Mouse (Mus musculus): ENCODE measurements at regions not wholly inside any gene's neighbourhood (a gene's known extent, or its start where the extent isn't known, plus 50 kb on each side); places are given as distances from the start of the nearest gene placed in this dataset.

DNA sequence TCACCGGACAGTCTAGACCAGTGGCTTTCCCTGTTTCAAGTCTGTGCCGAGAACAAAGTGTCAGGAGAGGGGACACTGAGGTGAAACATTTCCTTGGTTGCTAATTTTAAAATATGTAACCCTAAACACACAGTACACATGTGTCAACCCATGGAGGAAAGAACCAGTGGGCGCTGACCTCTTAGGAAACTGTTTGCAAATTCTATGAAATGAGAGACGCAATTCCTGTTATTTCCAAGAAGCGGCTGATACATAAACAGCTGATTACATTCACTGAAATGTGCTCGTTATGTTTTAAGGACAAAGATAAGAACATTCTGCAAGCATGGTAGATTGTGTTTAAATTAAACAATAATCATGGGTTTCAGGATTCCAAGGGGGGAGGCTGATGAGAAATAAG lies 204.3 kb upstream of the Gypa start:
- DNase-seq (ENCODE audit: low read depth, low spot score), result no peak
- H3K9ac ChIP-seq (ENCODE audit: insufficient read depth, low read depth, low read length, poor library complexity, severe bottlenecking), result no peak overlapping the region
- H3K4me1 ChIP-seq (ENCODE audit: control insufficient read depth in 2 of 2, insufficient read depth in 2 of 2, low read length in 2 of 2, poor library complexity in 1 of 2), result no peaks in the 10 kb centered on the region
- no peak overlapping the region for H3K4me3 ChIP-seq (ENCODE audit: insufficient read depth in 1 of 2, low read depth in 1 of 2, low read length in 2 of 2, poor library complexity in 1 of 2, severe bottlenecking in 1 of 2)
- no peaks in the 10 kb centered on the region for H3K9me3 ChIP-seq (ENCODE audit: control insufficient read depth, insufficient read depth, low read depth, low read length)
- H3K27ac ChIP-seq (ENCODE audit: insufficient read depth, low read depth, low read length, poor library complexity, severe bottlenecking), result no peak overlapping the region
- in situ Hi-C loops (cut with MboI; ENCODE audit: low sequenced_read_pairs in 2 of 2, unreplicated experiment in 2 of 2), result no loop called here
- H3K36me3 ChIP-seq (ENCODE audit: control insufficient read depth, insufficient read depth, low read length, poor library complexity, severe bottlenecking), result no peaks in the 10 kb centered on the region
- TF ChIP-seq ZC3H11A (IDR thresholded peaks at IDR 0.05; ENCODE audit: borderline replicate concordance, low read depth, low read length) (no peak), MAFK (IDR thresholded peaks at IDR 0.05; ENCODE audit: insufficient read depth, low read depth, low read length) (no peak), HCFC1 (IDR thresholded peaks at IDR 0.05; ENCODE audit: borderline replicate concordance, insufficient read depth, low read length) (no peak), ZNF384 (IDR thresholded peaks at IDR 0.05; ENCODE audit: low read depth, low read length) (no peak), CHD2 (IDR thresholded peaks at IDR 0.05; ENCODE audit: low read depth, low read length) (no peak)

GRCm38 (mm10) chr8:80268910-80269460 lies 211.2 kb upstream of the Hhip start:
- no peak overlapping the region for H3K27ac ChIP-seq (ENCODE audit: insufficient read depth, low read depth, low read length, poor library complexity, severe bottlenecking)
- in situ Hi-C loops (cut with MboI; ENCODE audit: low sequenced_read_pairs in 2 of 2, unreplicated experiment in 2 of 2), result no loop called here
- no peaks in the 10 kb centered on the region for H3K36me3 ChIP-seq (ENCODE audit: control insufficient read depth, insufficient read depth, low read length, poor library complexity, severe bottlenecking)
- no peak for TF ChIP-seq ZC3H11A (IDR thresholded peaks at IDR 0.05; ENCODE audit: borderline replicate concordance, low read depth, low read length)
- no peak for TF ChIP-seq MAFK (IDR thresholded peaks at IDR 0.05; ENCODE audit: insufficient read depth, low read depth, low read length)
- no peak for TF ChIP-seq HCFC1 (IDR thresholded peaks at IDR 0.05; ENCODE audit: borderline replicate concordance, insufficient read depth, low read length)
- no peak for TF ChIP-seq CHD2 (IDR thresholded peaks at IDR 0.05; ENCODE audit: low read depth, low read length)
- TF ChIP-seq ZNF384 (IDR thresholded peaks at IDR 0.05; ENCODE audit: low read depth, low read length), result no peak
- H3K4me1 ChIP-seq (ENCODE audit: control insufficient read depth in 2 of 2, insufficient read depth in 2 of 2, low read length in 2 of 2, poor library complexity in 1 of 2), result no peaks in the 10 kb centered on the region
- no peaks in the 10 kb centered on the region for H3K9me3 ChIP-seq (ENCODE audit: control insufficient read depth, insufficient read depth, low read depth, low read length)
- H3K4me3 ChIP-seq (ENCODE audit: insufficient read depth in 1 of 2, low read depth in 1 of 2, low read length in 2 of 2, poor library complexity in 1 of 2, severe bottlenecking in 1 of 2), result no peak overlapping the region
- DNase-seq (ENCODE audit: low read depth, low spot score), result no peak
- H3K9ac ChIP-seq (ENCODE audit: insufficient read depth, low read depth, low read length, poor library complexity, severe bottlenecking), result no peak overlapping the region

- TF ChIP-seq HCFC1 (IDR thresholded peaks at IDR 0.05; ENCODE audit: borderline replicate concordance, insufficient read depth, low read length), result no peak
- no peak for TF ChIP-seq ZNF384 (IDR thresholded peaks at IDR 0.05; ENCODE audit: low read depth, low read length)
- TF ChIP-seq ZC3H11A (IDR thresholded peaks at IDR 0.05; ENCODE audit: borderline replicate concordance, low read depth, low read length), result no peak
- no peak for TF ChIP-seq MAFK (IDR thresholded peaks at IDR 0.05; ENCODE audit: insufficient read depth, low read depth, low read length)
- no peak for TF ChIP-seq CHD2 (IDR thresholded peaks at IDR 0.05; ENCODE audit: low read depth, low read length)
- H3K36me3 ChIP-seq (ENCODE audit: control insufficient read depth, insufficient read depth, low read length, poor library complexity, severe bottlenecking), result no peaks in the 10 kb centered on the region
- H3K4me1 ChIP-seq (ENCODE audit: control insufficient read depth in 2 of 2, insufficient read depth in 2 of 2, low read length in 2 of 2, poor library complexity in 1 of 2), result no peaks in the 10 kb centered on the region
- DNase-seq (ENCODE audit: low read depth, low spot score), result no peak
- H3K9ac ChIP-seq (ENCODE audit: insufficient read depth, low read depth, low read length, poor library complexity, severe bottlenecking), result no peak overlapping the region
- in situ Hi-C loops (cut with MboI; ENCODE audit: low sequenced_read_pairs in 2 of 2, unreplicated experiment in 2 of 2), result no loop called here
- no peak overlapping the region for H3K27ac ChIP-seq (ENCODE audit: insufficient read depth, low read depth, low read length, poor library complexity, severe bottlenecking)
- H3K4me3 ChIP-seq (ENCODE audit: insufficient read depth in 1 of 2, low read depth in 1 of 2, low read length in 2 of 2, poor library complexity in 1 of 2, severe bottlenecking in 1 of 2), result no peak overlapping the region
- H3K9me3 ChIP-seq (ENCODE audit: control insufficient read depth, insufficient read depth, low read depth, low read length), result no peaks in the 10 kb centered on the region
These were observed 207.1 kb upstream of the Hhip start for GRCm38 (mm10) chr8:80264915-80265314.

DNA sequence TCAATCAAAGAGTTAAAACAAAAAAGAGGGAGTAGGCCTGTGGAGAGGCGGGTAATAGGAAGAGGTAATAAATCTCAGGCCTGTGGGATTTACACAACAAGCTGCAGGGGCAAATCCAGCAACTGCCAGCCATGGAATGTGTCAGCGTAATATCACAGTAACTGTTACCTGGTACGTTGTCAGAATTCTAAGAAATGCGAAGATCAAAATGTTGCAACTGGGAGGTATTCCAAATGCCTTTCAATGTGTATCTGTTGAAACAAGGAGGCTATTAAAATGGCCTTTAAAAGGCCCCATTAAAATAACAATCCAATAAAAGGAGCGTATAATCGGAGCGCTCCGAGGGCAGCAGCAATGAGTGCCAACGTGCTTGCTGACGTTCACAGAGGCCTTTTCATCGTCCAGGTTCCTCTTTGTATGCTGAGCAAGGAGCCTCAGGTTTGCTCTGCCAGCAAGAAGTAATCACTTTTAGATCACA lies 205.7 kb upstream of the Hhip start:
- Histone ChIP-seq H3K36me3 (ENCODE audit: control insufficient read depth, insufficient read depth, low read length, poor library complexity, severe bottlenecking) (no peaks in the 10 kb centered on the region), H3K4me1 (ENCODE audit: control insufficient read depth in 2 of 2, insufficient read depth in 2 of 2, low read length in 2 of 2, poor library complexity in 1 of 2) (no peaks in the 10 kb centered on the region), H3K27ac (ENCODE audit: insufficient read depth, low read depth, low read length, poor library complexity, severe bottlenecking) (no peak overlapping the region), H3K9ac (ENCODE audit: insufficient read depth, low read depth, low read length, poor library complexity, severe bottlenecking) (no peak overlapping the region), H3K9me3 (ENCODE audit: control insufficient read depth, insufficient read depth, low read depth, low read length) (no peaks in the 10 kb centered on the region), H3K4me3 (ENCODE audit: insufficient read depth in 1 of 2, low read depth in 1 of 2, low read length in 2 of 2, poor library complexity in 1 of 2, severe bottlenecking in 1 of 2) (no peak overlapping the region)
- in situ Hi-C loops (cut with MboI; ENCODE audit: low sequenced_read_pairs in 2 of 2, unreplicated experiment in 2 of 2), result no loop called here
- DNase-seq (ENCODE audit: low read depth, low spot score), result no peak
- TF ChIP-seq ZC3H11A (IDR thresholded peaks at IDR 0.05; ENCODE audit: borderline replicate concordance, low read depth, low read length) (no peak), MAFK (IDR thresholded peaks at IDR 0.05; ENCODE audit: insufficient read depth, low read depth, low read length) (no peak), HCFC1 (IDR thresholded peaks at IDR 0.05; ENCODE audit: borderline replicate concordance, insufficient read depth, low read length) (no peak), ZNF384 (IDR thresholded peaks at IDR 0.05; ENCODE audit: low read depth, low read length) (no peak), CHD2 (IDR thresholded peaks at IDR 0.05; ENCODE audit: low read depth, low read length) (no peak)
